Mouse (Mus musculus) kidney, postnatal 36 days (tissue): Measurements from ENCODE around the gene Gspt1.

Source experiments
- DNase-seq, 2 experiments: peaks; one replicate each; pipeline ENCODE4 v3.0.0; 2021 to 2022; ENCODE audit warnings: mixed read lengths in 2 of 2

The Gspt1 gene

DNA sequence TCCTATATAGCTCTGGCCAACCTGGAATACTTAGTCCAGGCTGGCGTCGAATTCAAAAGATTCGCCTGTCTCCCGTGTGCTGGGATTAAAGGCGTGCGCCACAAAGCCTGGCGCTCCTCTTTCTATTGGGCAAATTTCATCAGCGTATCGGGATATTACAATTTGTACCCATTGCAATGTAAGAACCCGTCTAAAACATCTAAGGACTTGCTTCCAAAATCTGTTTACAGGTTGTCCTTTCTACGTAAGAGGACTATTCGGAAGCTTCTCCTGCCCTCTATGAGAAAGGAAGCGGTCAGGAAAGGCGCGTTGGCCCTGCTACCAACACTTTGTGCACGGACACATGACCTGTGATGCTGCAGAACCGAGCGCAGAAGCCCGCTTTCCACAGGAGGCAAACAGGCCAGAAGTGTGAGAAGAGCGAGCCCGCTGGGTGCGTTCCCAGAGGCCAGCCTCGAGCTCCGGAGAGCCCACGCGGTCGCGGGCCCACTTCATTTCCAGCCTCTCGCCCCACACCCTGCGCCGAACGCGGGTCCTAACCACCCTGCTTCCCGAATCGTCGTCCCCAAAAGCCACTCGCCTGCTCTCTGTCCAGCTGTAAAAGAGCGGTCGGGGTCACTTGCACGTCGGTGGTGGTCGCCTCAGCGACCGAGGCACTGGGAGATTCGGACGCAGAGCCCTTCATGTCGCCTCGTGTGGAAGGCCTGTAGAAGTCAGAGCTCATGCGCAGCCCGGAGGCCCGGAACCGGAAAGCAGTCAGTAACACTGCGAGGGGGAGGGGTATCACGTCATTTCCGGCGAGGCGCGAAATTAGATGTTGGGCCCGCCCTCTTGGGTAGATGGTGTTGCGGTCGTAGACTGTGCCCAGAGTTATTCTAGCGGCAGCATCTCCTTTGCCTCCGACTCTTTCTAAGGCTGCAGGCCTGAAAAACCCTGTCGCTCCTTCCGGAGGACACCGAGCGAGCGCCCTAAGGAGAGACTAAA, 51.3 kb downstream of the Gspt1 start, which contains the start of gene Rsl1d1:
Gene Rsl1d1 (minus strand): TSS at position 761 of the 984 bp plus-strand sequence.
- peak; percentile 94 to 95 for DNase-seq

DNA sequence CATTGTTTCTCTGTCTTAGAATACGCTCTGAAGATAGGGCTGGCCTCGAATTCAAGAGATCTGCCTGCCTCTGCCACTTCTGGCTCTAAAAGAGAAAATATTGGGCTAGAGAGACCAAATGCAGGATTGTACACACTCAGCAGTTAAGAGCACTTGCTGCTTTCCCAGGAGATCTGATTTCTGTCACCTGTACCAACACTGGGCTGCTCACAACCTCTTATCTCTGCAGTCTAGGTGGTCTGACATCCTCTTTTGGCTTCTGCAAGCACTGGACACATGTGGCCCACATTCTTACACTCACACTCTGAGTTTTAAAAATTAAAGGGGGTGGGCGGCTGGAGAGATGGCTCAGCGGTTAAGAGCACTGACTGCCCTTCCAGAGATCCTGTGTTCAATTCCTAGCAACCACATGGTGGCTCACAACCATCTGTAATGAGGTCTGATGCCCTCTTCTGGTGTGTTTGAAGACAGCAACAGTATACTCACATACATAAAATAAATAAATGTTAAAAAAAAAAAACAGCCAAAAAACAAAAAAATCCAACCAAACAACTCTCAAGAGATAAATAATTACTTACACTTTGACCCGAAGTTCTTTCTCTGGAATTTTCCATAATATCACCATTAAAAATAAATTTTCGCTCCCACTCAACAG, 52.3 kb downstream of the Gspt1 start:
- DNase-seq = no peak

DNA sequence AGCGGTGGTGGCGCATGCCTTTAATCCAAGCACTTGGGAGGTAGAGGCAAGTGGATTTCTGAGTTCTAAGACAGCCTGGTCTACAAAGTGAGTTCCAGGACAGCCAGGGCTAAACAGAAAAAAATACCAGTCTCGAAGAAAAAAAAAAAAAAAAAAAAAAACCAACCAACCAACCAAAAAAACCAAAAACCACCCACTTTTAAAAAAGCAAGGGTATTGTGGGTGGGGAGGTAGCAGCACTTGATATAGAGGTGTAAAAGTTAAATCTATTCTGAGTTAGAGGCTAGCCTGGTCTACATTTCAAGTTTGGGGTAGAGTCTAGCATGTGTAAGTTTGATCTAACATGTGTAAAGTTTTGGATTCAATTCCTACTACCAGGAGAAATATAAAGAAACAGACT, 53.9 kb downstream of the Gspt1 start:
- DNase-seq = no peak

DNA sequence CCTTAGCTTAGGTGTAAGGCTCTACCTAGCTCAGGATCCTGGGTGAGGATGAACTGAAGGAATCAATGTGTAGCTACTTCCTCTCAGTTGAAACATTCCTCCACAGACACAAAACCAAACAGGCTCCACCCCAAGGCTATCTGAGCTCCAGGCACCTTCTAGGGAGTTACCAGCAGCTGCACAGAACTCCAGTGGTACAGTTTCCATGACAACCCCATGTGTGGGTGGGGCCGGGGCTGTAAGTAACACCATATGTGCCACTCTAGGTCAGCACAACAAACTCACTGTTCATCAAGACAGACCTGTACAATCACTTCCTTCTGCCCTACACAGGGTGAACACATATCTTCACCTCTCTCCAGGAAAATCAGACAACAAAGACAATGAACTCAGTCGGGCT, 55.7 kb downstream of the Gspt1 start:
- DNase-seq = no peak

DNA sequence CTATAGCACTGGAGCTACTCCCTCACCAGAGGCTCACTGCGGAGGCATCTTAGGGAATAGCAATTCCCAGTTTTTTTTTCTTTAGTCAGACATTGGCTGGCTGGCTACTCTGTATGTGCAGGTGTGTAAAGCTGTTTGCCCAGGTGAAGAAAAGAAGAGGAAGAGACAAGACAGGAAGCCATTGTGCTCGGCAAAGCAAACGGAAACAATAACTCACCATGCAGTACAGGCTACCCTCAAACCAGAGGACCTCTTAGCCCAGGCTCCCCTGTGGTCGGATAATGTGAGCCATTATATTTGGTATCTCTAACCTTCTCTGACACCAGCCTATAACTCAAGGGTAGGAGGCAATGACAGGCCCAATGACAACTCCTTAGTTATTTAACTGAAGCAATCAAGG, 57.1 kb downstream of the Gspt1 start:
- DNase-seq = no peak

DNA sequence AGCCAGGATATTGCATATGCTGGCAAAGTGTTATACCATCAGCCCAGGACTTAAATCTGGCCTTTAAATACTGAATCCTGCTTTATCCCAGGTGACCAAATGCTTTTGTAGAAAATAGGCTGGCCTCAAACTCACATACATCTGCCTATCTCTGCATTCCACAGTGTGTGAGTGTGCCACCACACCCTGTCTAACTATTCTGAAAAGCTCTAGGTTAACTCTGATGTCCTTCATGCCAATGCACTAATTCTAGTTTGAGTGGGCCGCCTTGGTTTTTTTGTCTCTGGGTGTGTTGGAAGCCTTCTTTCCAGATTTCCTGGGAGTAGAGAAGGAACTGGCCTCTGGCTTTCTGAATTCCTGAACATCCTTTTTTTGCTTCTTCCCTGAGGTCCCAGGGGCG, 60.9 kb downstream of the Gspt1 start:
- DNase-seq = no peak

DNA sequence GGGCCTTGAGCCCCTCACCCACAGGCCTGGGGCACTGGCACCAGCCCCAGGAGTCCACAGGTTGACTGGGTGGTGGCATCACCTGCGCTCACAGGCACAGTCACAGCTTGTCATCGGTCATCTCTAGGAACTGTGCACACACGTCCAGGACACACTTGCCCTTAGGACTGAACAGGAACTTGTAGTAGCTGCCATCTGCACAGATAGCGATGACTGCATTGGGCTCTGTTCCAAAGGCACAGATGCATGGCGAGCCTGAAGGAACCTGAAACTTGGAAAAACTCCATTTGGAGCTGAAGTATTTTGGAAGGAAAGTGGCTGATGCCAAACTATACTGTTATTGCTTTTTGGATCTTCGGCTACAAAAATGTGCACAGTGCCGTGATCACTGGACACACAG, 64.0 kb downstream of the Gspt1 start:
- no peak for DNase-seq

DNA sequence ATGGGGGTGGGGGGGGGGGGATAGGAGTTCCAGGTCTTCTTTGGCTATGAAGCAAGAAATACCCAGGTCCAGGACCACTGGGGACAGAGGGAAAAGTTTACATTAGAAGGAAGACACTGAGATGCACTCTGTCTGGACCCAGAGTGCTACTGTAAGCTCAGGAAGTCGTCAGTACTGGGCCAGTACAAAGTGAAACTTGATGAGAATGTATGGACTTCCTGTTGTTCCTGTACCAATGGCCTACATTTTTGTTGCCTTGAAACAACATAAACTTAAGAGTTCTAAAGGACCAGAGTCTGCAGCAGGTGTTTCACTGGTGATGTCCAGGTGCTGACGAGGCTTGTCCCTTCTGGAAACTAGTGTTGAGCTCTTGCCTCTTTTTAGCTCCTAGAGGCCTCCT, 76.7 kb downstream of the Gspt1 start:
- no peak for DNase-seq

DNA sequence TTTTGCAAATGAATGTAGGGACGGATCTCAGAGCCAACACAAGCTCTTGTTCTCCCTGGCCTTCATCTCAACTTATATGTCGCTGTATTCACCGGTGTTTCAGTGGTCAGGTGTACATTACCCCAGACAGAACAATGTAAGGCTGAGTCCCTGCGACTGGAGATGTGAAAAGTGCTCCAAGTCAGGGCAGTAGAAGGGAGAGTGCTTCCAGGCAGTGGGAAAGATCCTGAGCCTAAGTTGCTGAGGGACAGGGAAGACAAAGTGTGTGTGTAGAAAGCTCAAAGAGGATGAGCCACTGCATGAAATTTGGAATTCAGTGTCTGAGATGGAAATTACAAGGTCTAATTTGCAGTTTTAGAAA, 77.3 kb downstream of the Gspt1 start:
- DNase-seq = no peak

DNA sequence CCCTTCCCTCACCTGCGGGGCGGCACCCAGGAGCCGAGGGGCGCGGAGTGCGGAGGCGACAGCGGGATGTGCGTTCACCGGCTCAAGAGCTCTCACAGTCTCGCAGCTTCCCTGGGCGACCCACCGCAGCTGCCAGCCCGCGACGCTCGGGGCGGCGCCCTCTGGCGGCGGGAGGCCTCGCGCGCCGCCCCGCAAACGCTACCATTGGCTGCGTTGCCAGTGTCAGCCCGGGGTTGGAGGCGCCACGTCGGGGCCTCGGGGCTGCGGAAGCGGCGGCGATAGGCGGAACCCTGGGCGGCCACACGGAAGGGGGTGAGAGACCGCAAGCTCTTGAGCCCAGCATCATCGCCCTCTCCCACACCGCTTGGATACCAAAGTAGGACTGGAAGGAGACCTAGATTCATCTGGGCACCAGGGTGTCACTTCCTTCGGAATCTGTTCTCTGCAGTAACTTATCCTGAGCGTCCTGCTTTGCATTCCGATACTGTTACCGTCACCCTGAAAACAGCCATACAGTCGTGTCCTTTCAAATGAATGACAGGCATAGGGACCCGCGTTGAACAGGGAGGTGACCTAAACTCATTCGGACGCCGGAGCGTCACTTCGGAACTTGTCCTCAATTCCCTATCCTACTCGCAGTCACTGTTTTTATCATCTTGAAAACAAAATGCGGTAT, 77.8 kb downstream of the Gspt1 start, which contains the start of gene Zc3h7a:
Gene Zc3h7a (minus strand): TSS at position 186 of the 676 bp plus-strand sequence.
- peak; percentile 89 to 94 for DNase-seq

DNA sequence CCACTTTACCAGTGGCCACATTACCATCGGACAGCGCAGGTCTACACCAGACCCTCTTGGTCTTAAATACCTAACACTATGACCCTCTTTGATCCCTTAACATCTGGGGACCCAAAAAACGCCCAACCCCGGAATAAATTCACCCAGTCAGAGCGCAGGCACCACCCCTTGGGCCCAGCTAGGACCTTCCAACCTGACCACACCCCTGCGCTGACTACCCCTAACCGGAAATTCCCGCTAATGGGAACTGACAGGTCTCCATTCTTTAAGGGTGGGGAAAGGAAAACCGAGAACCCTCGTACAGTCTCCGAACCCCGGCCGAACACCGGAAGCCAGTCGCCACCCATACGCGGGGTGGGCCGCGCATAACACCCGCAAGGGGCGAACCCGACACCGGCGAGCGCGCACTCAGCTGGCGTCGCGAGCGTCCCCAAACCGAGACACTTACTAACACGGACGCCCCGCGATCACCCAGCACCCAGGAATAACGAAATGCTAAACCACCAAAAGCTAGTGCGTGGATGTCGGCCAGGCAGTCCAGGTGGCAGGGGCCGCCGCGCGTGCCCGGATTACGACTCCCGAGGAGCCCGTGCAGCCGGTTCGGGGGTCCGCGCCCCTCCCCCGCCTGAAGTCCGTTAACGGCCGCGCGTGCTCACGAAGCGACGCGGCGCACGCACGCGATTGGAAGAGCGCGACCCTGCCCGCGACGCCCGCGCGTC, 78.5 kb downstream of the Gspt1 start:
- peak; percentile 75 for DNase-seq

DNA sequence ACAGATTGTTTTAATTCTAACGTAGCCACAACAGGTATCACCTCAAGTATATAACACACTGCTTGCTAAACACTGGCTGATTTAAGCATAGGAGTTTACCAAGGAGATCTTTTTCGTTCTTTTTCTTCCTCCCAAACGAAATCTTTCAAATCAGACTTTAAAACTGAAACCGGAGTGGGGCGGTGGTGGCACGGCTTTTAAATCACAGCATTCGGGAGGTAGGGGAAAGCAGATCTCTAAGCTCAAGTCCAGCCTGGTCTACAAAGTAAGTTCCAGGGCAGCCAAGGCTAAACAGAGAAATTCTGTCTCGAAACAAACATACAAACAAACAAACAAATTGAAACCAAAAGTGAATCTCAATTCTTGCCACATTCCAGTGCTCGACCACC, 79.0 kb downstream of the Gspt1 start:
- DNase-seq = no peak

DNA sequence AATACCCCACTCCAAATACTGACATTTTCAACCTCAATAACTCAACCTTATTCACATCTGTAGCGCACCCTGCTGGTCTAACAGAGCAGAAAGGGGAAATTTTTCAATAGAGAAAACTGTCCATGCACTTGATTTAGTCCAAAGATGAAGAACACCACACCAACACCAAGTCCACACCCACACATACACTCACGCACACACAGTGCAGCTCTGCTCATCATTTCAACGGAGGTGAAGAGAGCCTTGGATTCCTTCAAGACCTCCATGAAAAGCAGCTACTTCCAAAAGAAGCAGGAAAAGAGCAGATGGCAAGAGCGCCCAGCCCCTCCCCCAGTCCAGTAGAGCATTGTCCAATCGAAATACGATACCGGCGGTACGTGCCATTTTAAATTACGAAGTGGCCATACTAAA, 79.4 kb downstream of the Gspt1 start:
- DNase-seq = peak; percentile 44 to 75

DNA sequence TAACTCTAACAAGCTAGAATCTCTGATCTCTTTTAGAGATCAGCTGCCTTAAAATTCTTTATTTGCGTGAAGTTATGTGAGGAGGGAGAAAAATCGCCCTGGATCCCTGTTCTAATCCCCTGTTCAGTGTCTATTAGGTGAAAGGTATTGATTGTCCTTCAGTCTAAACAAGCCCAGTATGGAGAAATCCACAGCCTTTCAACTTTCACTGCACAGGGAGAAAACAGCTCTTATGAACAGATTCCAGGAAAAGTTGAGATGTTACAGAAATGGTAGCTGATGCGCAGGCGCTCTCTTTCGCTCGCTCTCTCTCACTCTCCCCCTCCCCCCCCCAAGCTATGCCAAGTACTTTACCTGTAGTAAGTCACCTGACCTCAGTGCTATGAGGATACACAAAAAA, 82.4 kb downstream of the Gspt1 start:
- DNase-seq = no peak
